Mouse (Mus musculus): ENCODE data around the gene Acsf3. TPM values are rescaled to one million over a fixed set of nuclear protein-coding genes. Genes with fewer than 3 reads are reported as not detected.

The Acsf3 gene
- polyA plus RNA-seq, 1 experiment: 34.1 TPM

DNA sequence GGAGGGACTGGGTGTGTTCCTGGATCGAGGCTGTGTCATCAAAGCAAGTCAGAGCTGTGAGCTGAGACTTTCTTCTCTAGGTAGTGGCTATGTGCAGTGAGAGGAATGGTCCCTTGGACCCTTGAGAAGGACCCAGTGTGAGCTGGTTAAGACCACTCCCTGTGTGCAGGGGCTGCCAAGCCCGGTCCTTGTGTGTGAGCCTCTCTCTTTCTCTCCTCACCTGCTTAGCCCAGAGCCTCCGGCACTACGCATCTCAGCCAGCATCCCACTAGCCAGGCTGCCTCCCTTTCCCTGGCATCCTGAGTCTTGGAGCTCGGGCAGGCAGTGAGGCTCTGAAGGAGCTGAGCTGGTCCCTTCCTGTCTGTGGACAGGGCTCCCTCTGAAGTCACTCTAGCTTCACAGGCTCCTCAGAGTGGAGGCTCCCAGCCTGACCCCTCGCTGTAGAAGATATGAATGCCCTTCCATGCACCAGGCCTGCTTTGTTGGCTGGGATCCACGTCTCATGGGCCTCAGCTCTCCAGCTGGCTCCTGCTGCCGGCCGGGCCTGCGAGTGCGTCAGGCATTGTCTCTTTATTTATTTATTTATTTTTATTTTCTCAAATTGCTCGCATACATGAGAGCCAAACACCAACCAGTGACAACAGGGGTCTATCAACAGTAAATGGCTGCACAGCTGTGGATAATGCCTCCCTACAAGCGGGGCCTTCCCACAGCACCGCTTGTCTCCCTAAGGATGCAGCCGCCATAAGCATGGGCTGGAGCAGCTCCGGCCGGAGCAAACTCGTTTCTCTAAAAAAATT lies 18.3 kb downstream of the Acsf3 start:
- 83% methylated on average over 18 of the region's 18 CpGs for WGBS
- Histone ChIP-seq H3K4me3 (ENCODE audit: low read depth, low read length) (no peak overlapping the region), H3K27me3 (ENCODE audit: control insufficient read depth, insufficient read depth, low read length) (no peaks in the 10 kb centered on the region), H3K27ac (ENCODE audit: insufficient read depth, low read depth, low read length) (no peak overlapping the region), H3K36me3 (ENCODE audit: control insufficient read depth, insufficient read depth, low read length) (no peaks in the 10 kb centered on the region), H3K4me1 (ENCODE audit: control insufficient read depth, insufficient read depth, insufficient read length, low read length) (peaks cover 18% of the 10 kb centered on the region)
- TF ChIP-seq POLR2A (IDR thresholded peaks at IDR 0.05; ENCODE audit: low read depth, low read length): no peak
- TF ChIP-seq CTCF (IDR thresholded peaks at IDR 0.05; ENCODE audit: extremely low read depth, insufficient read length, insufficient replicate concordance, low read depth, low read length): no peak

DNA sequence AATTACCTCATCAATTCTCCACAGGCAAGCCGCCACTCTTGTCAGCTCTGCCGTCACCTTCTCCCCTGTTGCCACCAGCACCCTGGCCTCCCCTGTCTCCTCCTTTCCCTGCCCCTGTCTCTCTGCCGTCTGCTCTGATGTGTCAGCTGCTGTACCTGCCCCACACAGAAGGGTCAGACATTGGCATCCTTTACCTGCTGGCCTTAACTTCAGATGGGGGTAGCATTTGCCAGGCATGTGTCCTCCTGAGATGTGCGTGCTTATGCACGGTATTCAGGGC lies 18.8 kb downstream of the Acsf3 start:
- no peak overlapping the region for H3K27ac ChIP-seq (ENCODE audit: insufficient read depth, low read depth, low read length)
- peaks cover 12% of the 10 kb centered on the region for H3K4me1 ChIP-seq (ENCODE audit: control insufficient read depth, insufficient read depth, insufficient read length, low read length)
- 90% methylated on average over 5 of the region's 5 CpGs for WGBS
- TF ChIP-seq CTCF (IDR thresholded peaks at IDR 0.05; ENCODE audit: extremely low read depth, insufficient read length, insufficient replicate concordance, low read depth, low read length): no peak
- TF ChIP-seq POLR2A (IDR thresholded peaks at IDR 0.05; ENCODE audit: low read depth, low read length): no peak
- H3K27me3 ChIP-seq (ENCODE audit: control insufficient read depth, insufficient read depth, low read length): no peaks in the 10 kb centered on the region
- no peak overlapping the region for H3K4me3 ChIP-seq (ENCODE audit: low read depth, low read length)
- no peaks in the 10 kb centered on the region for H3K36me3 ChIP-seq (ENCODE audit: control insufficient read depth, insufficient read depth, low read length)

DNA sequence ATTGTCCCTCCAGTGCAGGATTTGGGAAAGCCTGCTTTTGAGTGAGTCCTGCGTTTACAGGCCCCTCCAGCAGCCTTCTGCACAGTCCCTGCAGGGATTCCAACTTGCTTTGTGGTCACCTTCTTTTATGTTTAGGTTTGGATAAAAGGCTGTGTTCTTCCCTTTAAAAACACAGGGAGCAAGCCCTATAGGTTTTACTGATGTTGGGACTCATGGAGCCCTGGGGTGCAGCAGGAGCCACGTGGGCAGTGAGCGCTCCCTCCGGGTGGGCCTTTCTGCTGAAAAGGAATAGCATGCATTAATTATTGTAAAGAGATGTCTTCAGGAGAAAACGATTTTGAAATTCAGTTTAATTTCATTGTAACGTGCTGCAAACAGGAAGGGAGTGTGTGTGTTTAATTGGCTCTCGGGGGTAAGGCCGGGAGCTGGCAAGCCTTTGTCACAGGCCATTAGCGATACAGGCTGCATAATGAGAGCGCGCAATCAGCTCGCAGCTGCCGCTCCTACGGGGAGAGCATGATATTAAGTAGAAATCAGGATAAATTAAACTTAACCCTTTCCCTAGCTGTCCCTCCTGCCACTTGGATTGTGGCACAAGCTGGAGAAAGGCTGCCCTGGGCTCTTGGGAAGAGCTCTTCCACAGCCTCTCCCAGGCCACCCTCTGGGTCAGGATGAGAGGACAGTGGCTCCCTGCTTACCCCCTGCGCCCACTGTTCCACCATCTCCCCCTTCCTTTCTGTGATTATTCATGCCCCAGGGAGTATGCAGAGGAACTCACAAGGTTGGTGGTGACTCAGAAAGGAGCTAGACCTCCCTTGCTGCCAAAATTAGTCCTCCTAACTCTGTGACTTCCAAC lies 28.8 kb downstream of the Acsf3 start:
- no peak overlapping the region for H3K4me3 ChIP-seq (ENCODE audit: low read depth, low read length)
- H3K36me3 ChIP-seq (ENCODE audit: control insufficient read depth, insufficient read depth, low read length): peaks cover 15% of the 10 kb centered on the region; the same call in 1 of the 2 replicates
- WGBS: 73% methylated on average over 15 of the region's 15 CpGs
- no peak overlapping the region for H3K27ac ChIP-seq (ENCODE audit: insufficient read depth, low read depth, low read length)
- no peaks in the 10 kb centered on the region for H3K4me1 ChIP-seq (ENCODE audit: control insufficient read depth, insufficient read depth, insufficient read length, low read length)
- no peaks in the 10 kb centered on the region for H3K27me3 ChIP-seq (ENCODE audit: control insufficient read depth, insufficient read depth, low read length)
- no peak for TF ChIP-seq CTCF (IDR thresholded peaks at IDR 0.05; ENCODE audit: extremely low read depth, insufficient read length, insufficient replicate concordance, low read depth, low read length)
- no peak for TF ChIP-seq POLR2A (IDR thresholded peaks at IDR 0.05; ENCODE audit: low read depth, low read length)

DNA sequence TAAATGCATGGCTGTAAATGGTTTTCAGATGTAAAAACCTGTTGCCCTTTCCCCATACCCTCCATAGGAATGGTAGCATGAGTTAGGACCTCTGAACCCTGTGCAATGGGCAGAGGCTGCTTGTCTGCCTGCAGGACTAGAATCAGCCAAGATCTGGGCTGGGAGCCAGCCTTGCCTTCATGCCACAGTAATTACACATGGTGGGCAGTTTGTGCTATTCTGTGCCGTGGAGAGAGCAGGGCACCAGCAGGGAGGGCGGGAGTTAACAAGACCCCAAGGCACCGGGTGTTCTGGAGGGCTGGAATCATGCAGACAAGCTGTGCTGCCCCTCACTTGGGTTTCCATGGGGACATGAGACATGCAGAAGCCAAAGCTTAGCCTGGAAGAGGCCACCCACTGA lies 30.1 kb downstream of the Acsf3 start:
- Histone ChIP-seq H3K27ac (ENCODE audit: insufficient read depth, low read depth, low read length) (no peak overlapping the region), H3K36me3 (ENCODE audit: control insufficient read depth, insufficient read depth, low read length) (peaks cover 12% of the 10 kb centered on the region; the same call in 1 of the 2 replicates), H3K4me1 (ENCODE audit: control insufficient read depth, insufficient read depth, insufficient read length, low read length) (no peaks in the 10 kb centered on the region), H3K27me3 (ENCODE audit: control insufficient read depth, insufficient read depth, low read length) (no peaks in the 10 kb centered on the region), H3K4me3 (ENCODE audit: low read depth, low read length) (no peak overlapping the region)
- WGBS: 64% methylated on average over 3 of the region's 3 CpGs
- TF ChIP-seq CTCF (IDR thresholded peaks at IDR 0.05; ENCODE audit: extremely low read depth, insufficient read length, insufficient replicate concordance, low read depth, low read length) (no peak), POLR2A (IDR thresholded peaks at IDR 0.05; ENCODE audit: low read depth, low read length) (no peak)

DNA sequence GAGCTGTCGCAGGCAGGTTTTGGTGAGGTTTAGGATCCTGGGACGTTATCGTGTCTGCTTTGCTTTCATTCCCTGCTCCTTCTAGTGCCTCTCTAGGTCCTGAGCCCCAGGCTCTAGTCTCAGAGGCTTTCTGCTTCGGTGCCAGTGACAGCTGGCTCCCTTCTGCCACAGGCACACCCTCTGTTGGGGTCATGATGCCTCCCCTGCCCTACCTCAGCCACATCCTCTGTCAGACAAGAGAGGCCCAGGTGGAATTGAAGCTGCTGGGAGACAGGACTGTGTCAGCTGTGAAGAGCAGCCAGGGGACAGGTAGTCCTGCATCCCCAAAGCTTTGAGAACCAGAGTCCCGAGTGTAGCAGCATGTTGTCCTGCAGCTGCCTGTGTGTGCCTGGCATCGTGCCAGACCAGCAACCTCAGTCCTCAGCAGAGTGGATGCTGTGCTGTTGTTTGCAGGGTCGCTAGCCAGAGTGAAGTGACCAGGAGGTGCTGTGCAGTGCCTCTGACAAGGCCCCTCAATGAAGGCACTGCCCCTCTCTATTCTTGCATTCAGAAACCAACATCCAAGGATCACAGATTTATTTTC lies 31.8 kb downstream of the Acsf3 start:
- Histone ChIP-seq H3K4me1 (ENCODE audit: control insufficient read depth, insufficient read depth, insufficient read length, low read length) (no peaks in the 10 kb centered on the region), H3K27me3 (ENCODE audit: control insufficient read depth, insufficient read depth, low read length) (no peaks in the 10 kb centered on the region), H3K4me3 (ENCODE audit: low read depth, low read length) (no peak overlapping the region), H3K36me3 (ENCODE audit: control insufficient read depth, insufficient read depth, low read length) (peaks cover 14% of the 10 kb centered on the region; the same call in 1 of the 2 replicates), H3K27ac (ENCODE audit: insufficient read depth, low read depth, low read length) (no peak overlapping the region)
- WGBS: 65% methylated on average over 7 of the region's 7 CpGs
- TF ChIP-seq POLR2A (IDR thresholded peaks at IDR 0.05; ENCODE audit: low read depth, low read length): no peak
- TF ChIP-seq CTCF (IDR thresholded peaks at IDR 0.05; ENCODE audit: extremely low read depth, insufficient read length, insufficient replicate concordance, low read depth, low read length): no peak

DNA sequence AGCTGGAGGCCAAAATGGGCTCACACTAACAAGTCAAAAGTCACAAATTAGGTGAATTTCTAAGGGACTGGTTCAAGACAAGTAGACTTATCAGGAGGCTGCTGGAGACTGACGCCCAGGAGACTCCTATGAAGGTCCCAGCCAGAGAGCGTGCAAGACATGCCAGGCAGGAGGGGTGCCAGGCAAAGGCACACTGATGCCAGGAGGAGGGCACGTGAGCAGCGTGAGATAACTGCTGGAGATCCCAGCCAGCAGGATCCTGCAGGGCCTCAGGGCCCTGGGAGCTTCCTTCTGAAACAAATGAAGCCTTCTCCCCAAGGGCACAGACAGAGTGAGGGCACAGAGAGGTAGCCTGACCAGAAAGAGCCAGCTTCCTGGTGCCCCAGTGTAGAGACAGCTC lies 32.6 kb downstream of the Acsf3 start:
- Histone ChIP-seq H3K36me3 (ENCODE audit: control insufficient read depth, insufficient read depth, low read length) (peaks cover 10% of the 10 kb centered on the region), H3K27me3 (ENCODE audit: control insufficient read depth, insufficient read depth, low read length) (no peaks in the 10 kb centered on the region), H3K4me1 (ENCODE audit: control insufficient read depth, insufficient read depth, insufficient read length, low read length) (no peaks in the 10 kb centered on the region), H3K27ac (ENCODE audit: insufficient read depth, low read depth, low read length) (no peak overlapping the region), H3K4me3 (ENCODE audit: low read depth, low read length) (no peak overlapping the region)
- WGBS: 86% methylated on average over 4 of the region's 4 CpGs
- TF ChIP-seq CTCF (IDR thresholded peaks at IDR 0.05; ENCODE audit: extremely low read depth, insufficient read length, insufficient replicate concordance, low read depth, low read length): no peak
- no peak for TF ChIP-seq POLR2A (IDR thresholded peaks at IDR 0.05; ENCODE audit: low read depth, low read length)

DNA sequence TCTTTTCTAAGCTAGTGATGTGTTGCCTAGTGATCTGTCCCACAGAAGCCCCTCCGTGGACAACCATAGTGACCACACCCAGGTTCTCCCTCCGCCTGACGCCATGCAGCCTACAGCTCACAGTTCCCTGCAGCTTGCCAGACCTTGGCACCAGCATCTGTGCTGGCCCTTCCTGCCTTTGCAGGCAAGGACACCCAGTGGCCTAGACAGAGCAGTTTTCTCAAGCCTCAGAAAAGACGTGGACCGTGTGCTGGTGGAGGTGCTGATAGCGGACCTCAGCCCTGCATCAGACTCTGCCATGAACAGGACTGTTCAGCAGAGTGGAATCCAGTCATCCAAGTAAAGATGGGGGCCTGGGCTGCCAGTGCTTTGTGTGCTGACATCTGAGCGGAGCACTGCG lies 35.1 kb downstream of the Acsf3 start:
- TF ChIP-seq CTCF (IDR thresholded peaks at IDR 0.05; ENCODE audit: extremely low read depth, insufficient read length, insufficient replicate concordance, low read depth, low read length): no peak
- Histone ChIP-seq H3K36me3 (ENCODE audit: control insufficient read depth, insufficient read depth, low read length) (peaks cover 16% of the 10 kb centered on the region), H3K4me3 (ENCODE audit: low read depth, low read length) (no peak overlapping the region), H3K4me1 (ENCODE audit: control insufficient read depth, insufficient read depth, insufficient read length, low read length) (no peaks in the 10 kb centered on the region), H3K27ac (ENCODE audit: insufficient read depth, low read depth, low read length) (no peak overlapping the region), H3K27me3 (ENCODE audit: control insufficient read depth, insufficient read depth, low read length) (no peaks in the 10 kb centered on the region)
- 91% methylated on average over 8 of the region's 8 CpGs for WGBS
